Mouse (Mus musculus) lung, adult 2 months (tissue): ENCODE measurements at regions not wholly inside any gene's neighbourhood (a gene's known extent, or its start where the extent isn't known, plus 50 kb on each side); places are given as distances from the start of the nearest gene placed in this dataset.

ENCODE experiments used
- CTCF ChIP-seq: fragments of 200-500 bp; IDR thresholded peaks from 2 replicates; pipeline ENCODE4 v1.5.1; 2011; ENCODE audit warnings: mild to moderate bottlenecking, low read length, control low read depth; ENCODE audit not compliant: insufficient read depth
- POLR2A ChIP-seq: fragments of 200-500 bp; IDR thresholded peaks from 2 replicates; pipeline ENCODE4 v1.6.1; 2011; ENCODE audit warnings: low read depth, mild to moderate bottlenecking, control low read depth, low read length, borderline replicate concordance; ENCODE audit errors: extremely low read depth

GRCm38 (mm10) chr9:98651681-98652080, 50.2 kb upstream of the Mrps22 start:
- TF ChIP-seq CTCF (no peak), POLR2A (no peak)
